Mouse (Mus musculus) heart, adult 2 months (tissue): Measurements from ENCODE around the gene Vmn1r94.
"Not testable (repeated sequence)": the region's sequence is repeated elsewhere in the genome, so short reads cannot be mapped to it uniquely, and the experiment has no call there.

ENCODE experiments used
- CTCF ChIP-seq: fragments of 200-600 bp; IDR thresholded peaks from 2 replicates; pipeline ENCODE4 v1.8.1; 2022; ENCODE audit warnings: antibody characterized with exemption, mild to moderate bottlenecking, moderate library complexity
- EP300 ChIP-seq: fragments of 200-500 bp; IDR thresholded peaks from 2 replicates; pipeline ENCODE4 v1.6.1; 2011; ENCODE audit warnings: low read depth, low read length, control low read depth; ENCODE audit not compliant: insufficient read depth
- POLR2A ChIP-seq: fragments of 200-500 bp; IDR thresholded peaks from 2 replicates; pipeline ENCODE4 v1.6.1; 2011; ENCODE audit warnings: mild to moderate bottlenecking, low read depth, low read length, control low read depth; ENCODE audit not compliant: insufficient read depth

- not testable (repeated sequence) for TF ChIP-seq POLR2A, EP300, CTCF
Observed at GRCm38 (mm10) chr7:20168277-20168676, at the start of gene Vmn1r94.
